Mouse (Mus musculus): Measurements from ENCODE around the gene Ksr1. TPM values are rescaled to one million over a fixed set of nuclear protein-coding genes. Genes with fewer than 3 reads are reported as not detected.

Ksr1 gene
- total and polyA plus RNA-seq, 2 experiments from 2014 or later: 1.9 to 51.3 TPM

DNA sequence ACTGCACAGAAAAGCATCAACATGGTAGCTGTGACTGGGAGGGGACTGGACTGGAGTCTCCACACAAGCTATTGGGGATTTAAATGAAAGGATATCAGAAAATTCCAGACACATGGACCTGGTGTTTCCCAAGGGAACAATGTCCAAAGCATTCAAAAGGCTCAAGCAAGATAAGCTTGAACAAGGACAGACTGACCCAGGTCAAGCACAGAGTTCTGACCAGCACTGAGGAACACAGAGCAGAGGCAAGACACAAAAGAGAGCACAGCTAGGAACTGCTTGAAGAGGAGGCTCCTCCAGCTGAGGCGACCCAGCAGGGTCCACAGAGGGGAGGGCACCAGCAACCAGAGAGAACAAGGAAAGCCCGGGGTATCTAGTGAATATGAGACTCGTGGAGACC, 71.2 kb downstream of the Ksr1 start:
- 52% methylated on average over 3 of the region's 3 CpGs for WGBS

DNA sequence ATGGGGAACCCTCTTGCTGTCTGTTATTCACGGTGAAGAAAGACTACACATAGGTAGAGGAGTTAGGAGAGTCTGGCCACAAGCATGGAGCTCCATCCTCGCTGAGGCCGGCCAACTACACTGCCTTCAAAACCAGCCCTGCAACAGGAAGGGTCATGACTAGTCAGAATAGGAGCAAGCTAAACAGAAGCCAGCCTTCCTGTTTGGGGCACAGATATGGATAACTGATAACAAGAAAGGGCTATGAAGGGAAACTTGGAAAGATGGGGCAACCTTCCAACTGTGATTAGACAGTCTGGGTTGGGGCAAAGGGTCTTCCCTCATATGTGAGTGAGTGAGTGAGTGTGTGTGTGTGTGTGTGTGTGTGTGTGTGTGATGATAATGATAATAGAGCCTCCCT, 71.6 kb downstream of the Ksr1 start:
- ATAC-seq: no peak
- H3K9me3 ChIP-seq (ENCODE audit: low read length): no peaks in the 10 kb centered on the region
- no peak overlapping the region for H3K4me3 ChIP-seq (ENCODE audit: low read length)
- no peak overlapping the region for H3K27ac ChIP-seq
- H3K4me1 ChIP-seq (ENCODE audit: insufficient read depth, low read length): no peaks in the 10 kb centered on the region; the same call in 1 of the 2 replicates
- DNase-seq (ENCODE audit: low spot score): no peak
- no peaks in the 10 kb centered on the region for H3K27me3 ChIP-seq (ENCODE audit: insufficient read depth, low read length)
- no peaks in the 10 kb centered on the region for H3K36me3 ChIP-seq (ENCODE audit: insufficient read depth, low read length)
- TF ChIP-seq CTCF (IDR thresholded peaks at IDR 0.05; ENCODE audit: low read depth): no peak
- no peak overlapping the region for H3K9ac ChIP-seq (replicated peaks; ENCODE audit: low read length)
- no peak overlapping the region for H3K4me2 ChIP-seq (ENCODE audit: low read depth, low read length)
- WGBS: 90% methylated on average over 3 of the region's 3 CpGs

More for the DNA sequence above, 71.2 kb downstream of the Ksr1 start:
- Histone ChIP-seq H3K4me2 (ENCODE audit: low read depth, low read length) (no peak overlapping the region), H3K4me1 (ENCODE audit: insufficient read depth, low read length) (no peaks in the 10 kb centered on the region; the same call in 1 of the 2 replicates), H3K9ac (replicated peaks; ENCODE audit: low read length) (no peak overlapping the region), H3K4me3 (ENCODE audit: low read length) (no peak overlapping the region), H3K27ac (no peak overlapping the region), H3K27me3 (ENCODE audit: insufficient read depth, low read length) (no peaks in the 10 kb centered on the region), H3K36me3 (ENCODE audit: insufficient read depth, low read length) (no peaks in the 10 kb centered on the region), H3K9me3 (ENCODE audit: low read length) (no peaks in the 10 kb centered on the region)
- ATAC-seq (no peak), DNase-seq (ENCODE audit: low spot score) (no peak)
- TF ChIP-seq CTCF (IDR thresholded peaks at IDR 0.05; ENCODE audit: low read depth): no peak

DNA sequence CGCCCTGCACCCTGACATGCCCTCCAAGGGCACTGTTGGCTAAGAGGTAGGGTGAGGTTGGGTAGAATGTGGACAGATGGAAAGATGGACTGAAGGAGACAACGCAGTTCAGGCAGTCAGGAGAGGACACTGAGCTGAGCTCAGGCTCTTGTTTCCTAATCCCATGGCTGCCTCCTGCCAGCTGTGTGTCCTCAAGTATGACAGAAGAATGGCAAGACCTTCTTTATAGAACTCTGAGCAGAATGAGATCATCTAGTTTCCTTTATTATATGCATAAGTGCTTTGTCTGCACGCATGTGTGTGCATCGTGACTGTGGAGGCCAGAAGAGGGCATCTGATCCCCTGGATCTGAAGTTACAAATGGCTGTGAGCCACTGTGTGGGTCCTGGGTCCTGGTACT, 72.6 kb downstream of the Ksr1 start:
- ATAC-seq (no peak), DNase-seq (ENCODE audit: low spot score) (no peak)
- H3K4me3 ChIP-seq (ENCODE audit: low read length): no peak overlapping the region
- TF ChIP-seq CTCF (IDR thresholded peaks at IDR 0.05; ENCODE audit: low read depth): no peak
- 90% methylated on average over 4 of the region's 4 CpGs for WGBS
- H3K9me3 ChIP-seq (ENCODE audit: low read length): no peaks in the 10 kb centered on the region
- H3K27ac ChIP-seq: no peak overlapping the region
- H3K27me3 ChIP-seq (ENCODE audit: insufficient read depth, low read length): no peaks in the 10 kb centered on the region
- no peak overlapping the region for H3K9ac ChIP-seq (replicated peaks; ENCODE audit: low read length)
- no peak overlapping the region for H3K4me2 ChIP-seq (ENCODE audit: low read depth, low read length)
- no peaks in the 10 kb centered on the region; the same call in 1 of the 2 replicates for H3K4me1 ChIP-seq (ENCODE audit: insufficient read depth, low read length)
- no peaks in the 10 kb centered on the region for H3K36me3 ChIP-seq (ENCODE audit: insufficient read depth, low read length)

DNA sequence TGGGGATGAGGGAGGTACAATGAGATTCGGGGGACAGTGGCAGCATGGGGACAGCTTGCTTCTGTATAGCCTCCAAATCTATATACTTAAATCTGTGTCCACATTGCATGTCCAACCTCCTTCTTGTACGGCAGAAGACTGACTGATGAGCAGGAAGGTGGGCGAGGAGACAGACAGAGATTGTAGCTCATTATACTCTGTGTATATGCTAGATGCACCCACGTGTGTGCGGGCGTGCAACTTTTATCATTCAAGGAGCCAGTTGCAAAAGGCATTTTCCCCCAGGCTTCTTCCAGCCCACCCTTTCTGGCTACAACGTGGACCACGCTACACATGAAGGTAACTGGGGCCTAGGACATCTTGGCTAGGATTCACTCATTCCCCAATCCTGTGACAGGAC, 74.1 kb downstream of the Ksr1 start:
- no peak for TF ChIP-seq CTCF (IDR thresholded peaks at IDR 0.05; ENCODE audit: low read depth)
- no peak overlapping the region for H3K27ac ChIP-seq
- WGBS: 95% methylated on average over 8 of the region's 8 CpGs
- ATAC-seq: no peak
- no peaks in the 10 kb centered on the region; the same call in 1 of the 2 replicates for H3K4me1 ChIP-seq (ENCODE audit: insufficient read depth, low read length)
- no peaks in the 10 kb centered on the region for H3K36me3 ChIP-seq (ENCODE audit: insufficient read depth, low read length)
- H3K4me2 ChIP-seq (ENCODE audit: low read depth, low read length): no peak overlapping the region
- H3K4me3 ChIP-seq (ENCODE audit: low read length): no peak overlapping the region
- no peaks in the 10 kb centered on the region for H3K27me3 ChIP-seq (ENCODE audit: insufficient read depth, low read length)
- H3K9me3 ChIP-seq (ENCODE audit: low read length): no peaks in the 10 kb centered on the region
- DNase-seq (ENCODE audit: low spot score): no peak
- H3K9ac ChIP-seq (replicated peaks; ENCODE audit: low read length): no peak overlapping the region

DNA sequence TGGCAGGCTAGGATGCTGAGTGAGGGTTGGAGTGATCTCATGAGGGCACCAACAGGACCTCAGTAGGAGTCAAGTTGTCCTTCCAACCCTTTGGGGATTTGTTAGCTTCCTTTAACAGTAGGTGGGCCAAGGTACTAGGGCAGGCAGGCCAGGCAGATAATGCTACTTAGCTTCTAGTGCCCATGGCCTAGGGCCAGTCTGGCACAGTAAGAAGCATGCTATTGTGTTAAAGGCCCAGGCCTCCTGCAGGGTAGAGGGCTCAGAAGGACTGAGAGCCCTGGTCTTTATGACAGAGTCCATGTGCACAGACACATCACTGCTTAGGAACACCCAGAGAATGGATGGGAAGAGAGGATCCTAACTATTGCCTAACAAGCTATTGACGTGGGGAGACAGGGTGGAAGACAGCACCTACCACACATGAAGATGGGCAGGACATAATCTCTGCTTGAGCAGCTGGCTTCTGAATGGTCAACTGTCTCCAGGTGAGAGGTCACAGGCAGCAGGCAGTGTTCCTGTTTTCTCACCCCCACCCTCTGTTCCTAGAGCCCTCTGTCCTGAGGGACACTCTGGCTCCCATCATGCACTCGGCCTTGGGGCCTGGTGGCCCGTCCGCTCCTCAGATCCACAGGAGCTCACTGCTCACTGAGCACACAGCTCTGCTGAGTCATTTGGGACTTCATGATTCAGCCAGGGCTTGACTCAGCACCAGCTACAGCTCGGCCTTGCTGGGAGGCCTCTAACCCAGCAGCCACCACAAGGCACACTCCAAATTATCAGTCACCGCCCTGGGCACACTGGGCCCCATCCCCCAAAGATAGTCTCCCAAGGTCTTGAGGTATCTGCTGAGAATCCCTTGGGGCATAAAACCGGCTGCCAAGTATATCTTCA, 74.9 kb downstream of the Ksr1 start:
- Histone ChIP-seq H3K27ac (no peak overlapping the region), H3K27me3 (ENCODE audit: insufficient read depth, low read length) (no peaks in the 10 kb centered on the region), H3K9ac (replicated peaks; ENCODE audit: low read length) (no peak overlapping the region), H3K9me3 (ENCODE audit: low read length) (no peaks in the 10 kb centered on the region), H3K4me1 (ENCODE audit: insufficient read depth, low read length) (no peaks in the 10 kb centered on the region; the same call in 1 of the 2 replicates), H3K36me3 (ENCODE audit: insufficient read depth, low read length) (no peaks in the 10 kb centered on the region), H3K4me3 (ENCODE audit: low read length) (no peak overlapping the region), H3K4me2 (ENCODE audit: low read depth, low read length) (no peak overlapping the region)
- ATAC-seq: no peak
- 79% methylated on average over 7 of the region's 7 CpGs for WGBS
- no peak for DNase-seq (ENCODE audit: low spot score)
- TF ChIP-seq CTCF (IDR thresholded peaks at IDR 0.05; ENCODE audit: low read depth): no peak

DNA sequence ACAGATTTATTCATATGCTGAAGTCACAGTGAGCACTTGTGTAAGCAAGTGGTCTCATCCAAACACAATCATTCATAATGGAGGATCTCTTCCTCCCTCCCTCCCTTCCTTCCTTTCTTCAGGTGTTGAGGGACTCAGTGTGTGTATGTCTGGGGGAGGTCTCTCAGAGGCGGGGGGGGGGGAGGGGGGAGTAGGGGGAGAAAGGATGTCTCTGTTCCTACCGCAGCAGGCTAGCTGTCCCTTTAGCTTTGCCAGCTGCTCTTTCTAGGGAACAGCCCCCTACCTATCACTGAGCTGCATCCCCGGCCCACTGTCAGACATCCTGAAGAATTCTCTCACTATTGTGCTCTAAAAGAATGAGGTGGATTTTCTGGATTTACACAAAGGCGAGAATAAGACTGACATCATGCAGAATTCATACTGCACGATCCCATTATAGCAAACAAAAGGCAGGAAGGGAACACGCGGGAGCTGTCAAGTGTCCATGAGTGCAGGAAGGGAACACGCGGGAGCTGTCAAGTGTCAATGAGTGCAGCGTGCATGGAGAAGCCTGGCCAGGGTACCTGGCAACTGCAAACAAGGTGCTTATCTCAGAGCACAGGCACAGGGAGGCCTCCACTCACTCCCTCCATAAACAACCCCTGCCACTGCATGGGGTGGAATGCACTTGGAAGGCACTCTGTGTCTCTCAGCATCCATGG, 76.6 kb downstream of the Ksr1 start:
- Histone ChIP-seq H3K36me3 (ENCODE audit: insufficient read depth, low read length) (no peaks in the 10 kb centered on the region), H3K27ac (peak overlapping the region; percentile 54), H3K9ac (replicated peaks; ENCODE audit: low read length) (0 out of 2 replicates have a peak overlapping the region, but pooled peaks have one; percentile 9), H3K4me1 (ENCODE audit: insufficient read depth, low read length) (no peaks in the 10 kb centered on the region; the same call in 1 of the 2 replicates), H3K27me3 (ENCODE audit: insufficient read depth, low read length) (no peaks in the 10 kb centered on the region), H3K9me3 (ENCODE audit: low read length) (no peaks in the 10 kb centered on the region), H3K4me2 (ENCODE audit: low read depth, low read length) (no peak overlapping the region), H3K4me3 (ENCODE audit: low read length) (no peak overlapping the region)
- ATAC-seq: peak; percentile 70
- no peak for TF ChIP-seq CTCF (IDR thresholded peaks at IDR 0.05; ENCODE audit: low read depth)
- WGBS: 30% methylated on average over 10 of the region's 10 CpGs
- DNase-seq (ENCODE audit: low spot score): peak; percentile 19

Data from hindbrain, postnatal 0 days (tissue).